Mouse (Mus musculus) lung, postnatal 0 days (tissue): ENCODE data around the gene Prdm11. TPM values are rescaled to one million over a fixed set of nuclear protein-coding genes. Genes with fewer than 3 reads are reported as not detected.
A peak's percentile ranks its signal among the peaks of the same experiment; 100 is the strongest.

Source experiments
- ATAC-seq: fragments of 200-750 bp; cut with Nextera tagmentation; 2 replicates; pipeline ENCODE4 v1.8.0; 2017; ENCODE audit warnings: moderate library complexity
- DNase-seq: peaks from one replicate; pipeline ENCODE4 v3.0.0-alpha.2; 2016; ENCODE audit warnings: low spot score
- H3K27ac ChIP-seq: fragments of 300-500 bp; sonication (generic); 2 replicates; pipeline ENCODE4 v1.5.1; 2014; ENCODE audit warnings: antibody characterized with exemption, mild to moderate bottlenecking, low read length, mixed read lengths
- H3K27me3 ChIP-seq: fragments of 300-500 bp; sonication (generic); replicated peaks from 2 replicates; pipeline ENCODE4 v1.6.1; 2014; ENCODE audit warnings: low read length, mixed read lengths; ENCODE audit not compliant: insufficient read depth
- H3K36me3 ChIP-seq: fragments of 300-500 bp; sonication (generic); 2 replicates; pipeline ENCODE4 v1.6.1; 2014; ENCODE audit warnings: low read length, mixed read lengths; ENCODE audit not compliant: insufficient read depth
- H3K4me1 ChIP-seq: fragments of 300-500 bp; sonication (generic); 2 replicates; pipeline ENCODE4 v1.6.1; 2014; ENCODE audit warnings: antibody characterized with exemption, low read depth, low read length, mixed read lengths; ENCODE audit not compliant: insufficient read depth
- H3K4me2 ChIP-seq: fragments of 300-500 bp; sonication (generic); replicated peaks from 2 replicates; pipeline ENCODE4 v1.6.1; 2014; ENCODE audit warnings: low read depth, mild to moderate bottlenecking, low read length, moderate library complexity, mixed read lengths
- H3K4me3 ChIP-seq: fragments of 300-500 bp; sonication (generic); 2 replicates; pipeline ENCODE4 v1.5.1; 2014; ENCODE audit warnings: low read depth, low read length
- H3K9ac ChIP-seq: fragments of 300-500 bp; sonication (generic); replicated peaks from 2 replicates; pipeline ENCODE4 v1.6.1; 2014; ENCODE audit warnings: low read depth, mild to moderate bottlenecking
- H3K9me3 ChIP-seq: fragments of 300-500 bp; sonication (generic); 2 replicates; pipeline ENCODE4 v1.6.1; 2016; ENCODE audit warnings: low read length, mixed read lengths
- CTCF ChIP-seq: IDR thresholded peaks from 2 replicates; pipeline ENCODE4 v1.5.1; 2016; ENCODE audit warnings: antibody characterized with exemption, mild to moderate bottlenecking
- EP300 ChIP-seq: IDR thresholded peaks from 2 replicates; pipeline ENCODE4 v1.6.1; 2016; ENCODE audit warnings: antibody characterized with exemption, mild to moderate bottlenecking, control low read depth
- WGBS: fragments of 180-500 bp; shearing (Covaris S2); extraction: QIAGEN DNeasy Blood & Tissue Kit; methylation state at CpG from one replicate; pipeline ENCODE4 v1.1.7; 2014; 5-methylcytosine and 5-hydroxymethylcytosine counted together
- polyA plus RNA-seq: library from polyadenylated mRNA; unstranded; fragments of >200 nt; fragmentation: Nextera tagmentation; extraction: Ambion mirVana; gene quantifications from 2 replicates; pipeline ENCODE4 v1.2.1, GENCODE M21; 2015

Gene Prdm11
- polyA plus RNA-seq, 1 experiment from 2014 or later = 3.7 TPM

- H3K4me1 ChIP-seq = peaks cover 22% of the 10 kb centered on the region
- DNase-seq = no peak
- no peak overlapping the region for H3K4me2 ChIP-seq
- no peak overlapping the region for H3K4me3 ChIP-seq
- ATAC-seq = no peak
- H3K27me3 ChIP-seq = no peaks in the 10 kb centered on the region
- peak overlapping the region; percentile 65; the same call in 1 of the 2 replicates for H3K27ac ChIP-seq
- no peaks in the 10 kb centered on the region for H3K9me3 ChIP-seq
- 0 out of 2 replicates have a peak overlapping the region, but pooled peaks have one; percentile 16 for H3K9ac ChIP-seq
- no peaks in the 10 kb centered on the region for H3K36me3 ChIP-seq
- 48% methylated on average over 6 of the region's 6 CpGs for whole genome bisulfite sequencing
- TF ChIP-seq EP300 (no peak), CTCF (no peak)
Observed at GRCm38 (mm10) chr2:93030101-93030500, 15.9 kb downstream of the Prdm11 start.

- H3K9ac ChIP-seq = 0 out of 2 replicates have a peak overlapping the region, but pooled peaks have one; percentile 16
- H3K27me3 ChIP-seq = no peaks in the 10 kb centered on the region
- 25% methylated on average over 14 of the region's 14 CpGs for WGBS
- ATAC-seq = peak; percentile 69
- TF ChIP-seq EP300 (peak; percentile 48; the same call in 1 of the 2 replicates), CTCF (peak; percentile 41)
- peaks cover 20% of the 10 kb centered on the region for H3K4me1 ChIP-seq
- no peaks in the 10 kb centered on the region for H3K9me3 ChIP-seq
- no peak overlapping the region for H3K4me3 ChIP-seq
- peak; percentile 76 for DNase-seq
- H3K4me2 ChIP-seq = peak overlapping the region; percentile 27
- H3K36me3 ChIP-seq = no peaks in the 10 kb centered on the region
- H3K27ac ChIP-seq = peak overlapping the region; percentile 65
Observed at GRCm38 (mm10) chr2:93029267-93030060, 16.5 kb downstream of the Prdm11 start.

- Histone ChIP-seq H3K4me2 (peak overlapping the region; percentile 27), H3K4me3 (no peak overlapping the region), H3K36me3 (no peaks in the 10 kb centered on the region), H3K9me3 (no peaks in the 10 kb centered on the region), H3K27ac (peak overlapping the region; percentile 65), H3K4me1 (peaks cover 20% of the 10 kb centered on the region), H3K27me3 (no peaks in the 10 kb centered on the region), H3K9ac (no peak overlapping the region)
- ATAC-seq (peak; percentile 6), DNase-seq (no peak)
- no peak for TF ChIP-seq EP300
- peak; percentile 51; the same call in 1 of the 2 replicates for TF ChIP-seq CTCF
- WGBS = 56% methylated on average over 6 of the region's 6 CpGs
Observed at GRCm38 (mm10) chr2:93028865-93029264, 17.1 kb downstream of the Prdm11 start.

GRCm38 (mm10) chr2:93027713-93028112 is 18.3 kb downstream of the Prdm11 start:
- DNase-seq = no peak
- Histone ChIP-seq H3K4me2 (no peak overlapping the region), H3K36me3 (no peaks in the 10 kb centered on the region), H3K4me3 (no peak overlapping the region), H3K27ac (no peak overlapping the region), H3K9ac (no peak overlapping the region), H3K9me3 (no peaks in the 10 kb centered on the region), H3K27me3 (no peaks in the 10 kb centered on the region), H3K4me1 (peaks cover 20% of the 10 kb centered on the region)
- WGBS = 72% methylated on average over 7 of the region's 7 CpGs
- no peak for ATAC-seq
- TF ChIP-seq CTCF = no peak
- TF ChIP-seq EP300 = no peak

GRCm38 (mm10) chr2:93024431-93024830 is 21.5 kb downstream of the Prdm11 start:
- Histone ChIP-seq H3K27ac (0 out of 2 replicates have a peak overlapping the region, but pooled peaks have one; percentile 15), H3K9me3 (no peaks in the 10 kb centered on the region), H3K4me1 (peaks cover 14% of the 10 kb centered on the region), H3K4me3 (no peak overlapping the region), H3K4me2 (no peak overlapping the region), H3K36me3 (no peaks in the 10 kb centered on the region), H3K27me3 (no peaks in the 10 kb centered on the region), H3K9ac (no peak overlapping the region)
- WGBS = 47% methylated on average over 3 of the region's 3 CpGs
- TF ChIP-seq CTCF (no peak), EP300 (no peak)
- ATAC-seq (no peak), DNase-seq (no peak)

GRCm38 (mm10) chr2:93018854-93019253 is 27.1 kb downstream of the Prdm11 start:
- no peak overlapping the region for H3K27ac ChIP-seq
- DNase-seq (no peak), ATAC-seq (no peak)
- H3K27me3 ChIP-seq = no peaks in the 10 kb centered on the region
- H3K4me1 ChIP-seq = peaks cover 9% of the 10 kb centered on the region
- H3K9me3 ChIP-seq = no peaks in the 10 kb centered on the region
- 63% methylated on average over 5 of the region's 5 CpGs for WGBS
- no peak overlapping the region for H3K4me3 ChIP-seq
- H3K4me2 ChIP-seq = no peak overlapping the region
- no peak overlapping the region for H3K9ac ChIP-seq
- no peak for TF ChIP-seq CTCF
- no peak for TF ChIP-seq EP300
- H3K36me3 ChIP-seq = no peaks in the 10 kb centered on the region
